Mouse (Mus musculus) splenic B cell, adult 2 months (primary cell): ENCODE data around the gene Fbxw21.
A peak's percentile ranks its signal among the peaks of the same experiment; 100 is the strongest.

Source experiments
- DNase-seq: peaks from one replicate; pipeline ENCODE4 v3.0.0-alpha.2; 2011; ENCODE audit warnings: low read depth, low spot score
- H3K27me3 ChIP-seq: 2 replicates; pipeline ENCODE4 v1.6.1; 2012; ENCODE audit warnings: mild to moderate bottlenecking, low read length, moderate library complexity, mixed read lengths; ENCODE audit not compliant: control insufficient read depth, poor library complexity, insufficient read depth, severe bottlenecking
- H3K36me3 ChIP-seq: 2 replicates; pipeline ENCODE4 v1.6.1; 2012; ENCODE audit warnings: mild to moderate bottlenecking, low read length, moderate library complexity, mixed read lengths; ENCODE audit not compliant: control insufficient read depth, poor library complexity, insufficient read depth, severe bottlenecking

Fbxw21 gene

DNA sequence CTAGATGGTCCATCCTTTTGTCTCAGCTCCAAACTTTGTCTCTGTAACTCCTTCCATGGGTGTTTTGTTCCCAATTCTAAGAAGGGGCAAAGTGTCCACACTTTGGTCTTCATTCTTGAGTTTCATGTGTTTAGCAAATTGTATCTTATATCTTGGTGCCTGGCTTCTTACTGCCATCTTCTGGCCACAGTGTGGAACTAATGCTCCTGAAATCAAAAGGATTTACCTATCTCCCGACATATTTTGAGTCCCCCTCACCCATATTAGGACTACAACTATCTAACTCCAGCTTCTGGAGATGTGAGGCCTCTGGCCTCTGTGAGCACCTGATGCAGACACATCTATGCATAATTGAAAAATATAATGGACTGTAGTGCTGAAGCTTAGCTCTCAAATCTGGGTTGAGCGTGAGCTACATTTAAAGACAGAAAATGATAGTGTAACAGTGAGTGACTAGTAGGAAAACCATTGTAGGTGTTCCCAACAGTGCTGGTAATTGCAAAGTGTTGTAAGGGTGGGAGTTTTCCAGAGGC is 39.2 kb downstream of the Fbxw21 start:
- no peaks in the 10 kb centered on the region for H3K36me3 ChIP-seq
- DNase-seq = peak; percentile 79

DNA sequence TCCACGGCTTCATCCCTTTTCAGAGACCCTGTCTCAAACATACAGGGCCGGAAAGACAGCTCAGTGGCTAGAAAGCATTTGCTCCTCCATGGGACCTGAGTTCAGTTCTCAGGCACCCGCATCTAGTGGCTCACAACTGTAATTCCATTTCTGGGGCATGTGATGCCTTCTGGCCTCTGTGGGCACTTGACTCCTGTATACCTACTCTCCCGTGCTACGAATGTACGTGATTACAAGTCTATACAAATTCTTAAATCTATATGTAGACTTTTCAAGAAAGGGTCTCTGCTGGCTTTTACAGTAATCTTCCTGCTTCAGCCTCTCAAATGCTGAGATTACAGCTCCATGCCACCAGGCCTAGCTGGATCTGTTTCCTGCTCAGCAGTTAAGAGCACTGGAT is 40.9 kb downstream of the Fbxw21 start:
- Histone ChIP-seq H3K27me3 (no peaks in the 10 kb centered on the region), H3K36me3 (no peaks in the 10 kb centered on the region)
- DNase-seq = no peak

More for the DNA sequence above, 39.2 kb downstream of the Fbxw21 start:
- no peaks in the 10 kb centered on the region for H3K27me3 ChIP-seq

DNA sequence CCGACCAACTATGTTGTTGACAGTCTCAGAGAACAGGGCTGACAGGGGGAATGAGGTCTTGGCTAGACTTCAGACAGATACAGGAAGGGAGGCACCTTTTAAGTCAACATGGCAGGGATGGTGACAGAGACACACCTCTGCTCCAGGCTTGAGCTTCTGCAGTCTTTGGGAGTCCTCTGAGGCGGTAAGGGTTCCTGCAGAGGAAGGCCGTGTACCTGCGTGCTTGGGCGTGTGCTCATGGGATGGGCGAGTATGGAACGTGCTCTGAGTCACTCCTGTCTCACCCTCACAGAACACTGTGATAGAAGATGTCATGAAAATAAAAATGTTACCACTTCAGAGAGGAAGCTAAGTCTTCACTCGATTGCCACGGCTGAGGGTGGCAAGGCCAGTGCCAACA is 42.3 kb downstream of the Fbxw21 start:
- H3K36me3 ChIP-seq = no peaks in the 10 kb centered on the region
- no peak for DNase-seq
- H3K27me3 ChIP-seq = no peaks in the 10 kb centered on the region

DNA sequence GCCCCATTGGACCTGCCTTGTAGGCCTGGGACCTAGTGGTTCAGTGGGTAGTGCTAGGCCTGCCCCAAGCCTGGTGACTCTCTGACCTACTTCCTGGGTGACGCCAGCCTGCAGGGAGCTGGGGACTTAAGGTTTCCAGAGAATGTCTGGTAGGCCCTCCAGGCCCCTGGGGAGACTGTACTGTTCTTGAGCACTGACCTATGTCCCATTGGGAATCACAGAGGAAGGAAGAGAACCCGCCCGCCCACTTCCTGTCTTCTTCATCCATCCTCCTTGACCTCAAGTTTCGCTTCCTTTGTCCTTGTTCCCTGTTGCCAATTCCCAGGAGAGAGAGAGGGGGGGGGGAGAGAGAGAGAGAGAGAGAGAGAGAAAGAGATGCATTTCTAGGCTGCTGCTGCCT is 43.7 kb downstream of the Fbxw21 start:
- Histone ChIP-seq H3K36me3 (no peaks in the 10 kb centered on the region), H3K27me3 (no peaks in the 10 kb centered on the region)
- DNase-seq = peak; percentile 14

DNA sequence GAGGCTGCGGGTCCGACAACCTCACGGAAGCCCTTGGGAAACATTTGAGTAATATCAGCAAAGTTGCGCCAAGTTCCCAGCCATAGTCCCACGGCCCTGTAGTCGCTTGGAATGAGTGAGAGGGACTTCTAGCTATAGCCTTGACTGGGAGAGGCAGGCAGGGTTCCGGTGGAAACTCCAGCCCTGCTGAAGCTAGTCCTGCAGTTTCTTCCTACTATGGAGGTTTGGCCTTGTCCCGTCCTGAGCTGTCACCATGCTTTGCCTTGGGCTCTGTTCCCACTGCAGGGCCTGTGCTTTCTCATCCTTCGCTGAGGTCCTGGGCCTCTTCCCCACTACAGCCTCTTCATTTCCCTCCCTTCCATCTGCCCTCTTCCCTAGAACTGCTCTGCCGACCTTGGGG is 45.6 kb downstream of the Fbxw21 start:
- no peaks in the 10 kb centered on the region for H3K36me3 ChIP-seq
- DNase-seq = no peak
- no peaks in the 10 kb centered on the region for H3K27me3 ChIP-seq

DNA sequence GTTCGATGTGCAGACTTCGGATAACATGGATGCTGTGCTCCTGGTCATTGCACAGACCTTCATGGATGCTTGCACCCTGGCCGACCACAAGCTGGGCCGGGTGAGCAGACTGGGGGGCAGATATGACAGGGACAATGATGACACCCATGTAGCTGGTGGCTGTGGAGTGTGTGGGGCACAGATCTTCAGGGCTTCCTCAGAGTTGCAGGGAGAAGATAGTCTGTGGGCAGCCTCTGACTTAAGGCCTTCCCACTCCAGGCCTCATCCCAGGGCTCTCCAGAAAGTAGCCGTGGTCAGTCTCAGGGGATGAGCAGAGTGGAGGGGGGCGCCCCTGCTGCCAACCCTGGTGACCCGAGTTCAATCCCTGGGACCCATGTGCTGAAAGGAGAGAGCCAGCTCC is 47.0 kb downstream of the Fbxw21 start:
- no peak for DNase-seq
- Histone ChIP-seq H3K27me3 (no peaks in the 10 kb centered on the region), H3K36me3 (no peaks in the 10 kb centered on the region)

DNA sequence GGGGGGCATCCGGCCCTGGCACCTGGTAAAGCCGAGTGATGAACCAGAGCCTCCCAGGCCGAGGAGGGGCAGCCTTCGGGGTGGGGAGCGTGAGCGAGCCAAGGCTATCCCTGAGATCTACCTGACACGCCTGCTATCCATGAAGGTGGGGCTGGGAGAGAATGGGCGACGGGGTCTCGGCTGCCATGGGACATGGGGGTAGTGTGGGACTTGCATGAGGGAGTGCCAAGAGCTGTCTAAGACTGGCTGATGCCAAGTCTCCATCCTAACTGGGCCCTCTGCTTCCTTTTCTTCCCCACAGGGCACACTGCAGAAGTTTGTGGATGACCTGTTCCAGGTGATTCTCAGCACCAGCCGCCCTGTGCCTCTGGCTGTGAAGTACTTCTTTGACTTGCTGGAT is 47.6 kb downstream of the Fbxw21 start:
- DNase-seq = no peak
- Histone ChIP-seq H3K36me3 (no peaks in the 10 kb centered on the region), H3K27me3 (no peaks in the 10 kb centered on the region)

DNA sequence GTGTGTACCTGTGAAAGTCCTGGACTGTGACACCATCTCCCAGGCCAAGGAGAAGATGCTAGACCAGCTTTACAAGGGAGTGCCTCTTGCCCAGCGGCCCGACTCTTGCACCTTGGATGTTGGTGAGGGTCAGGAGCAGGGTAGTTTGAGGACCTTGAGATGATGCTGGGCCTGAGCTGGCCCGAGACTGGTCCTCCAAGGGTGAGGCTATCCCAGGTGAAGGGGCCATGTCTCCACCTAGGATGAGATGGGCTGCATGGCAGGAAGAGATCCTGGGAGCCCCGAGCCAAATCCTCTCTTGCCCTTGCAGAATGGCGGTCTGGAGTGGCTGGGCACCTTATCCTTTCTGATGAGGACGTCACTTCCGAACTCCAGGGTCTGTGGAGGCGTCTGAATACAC is 48.5 kb downstream of the Fbxw21 start:
- H3K27me3 ChIP-seq = no peaks in the 10 kb centered on the region
- no peaks in the 10 kb centered on the region for H3K36me3 ChIP-seq
- DNase-seq = no peak

DNA sequence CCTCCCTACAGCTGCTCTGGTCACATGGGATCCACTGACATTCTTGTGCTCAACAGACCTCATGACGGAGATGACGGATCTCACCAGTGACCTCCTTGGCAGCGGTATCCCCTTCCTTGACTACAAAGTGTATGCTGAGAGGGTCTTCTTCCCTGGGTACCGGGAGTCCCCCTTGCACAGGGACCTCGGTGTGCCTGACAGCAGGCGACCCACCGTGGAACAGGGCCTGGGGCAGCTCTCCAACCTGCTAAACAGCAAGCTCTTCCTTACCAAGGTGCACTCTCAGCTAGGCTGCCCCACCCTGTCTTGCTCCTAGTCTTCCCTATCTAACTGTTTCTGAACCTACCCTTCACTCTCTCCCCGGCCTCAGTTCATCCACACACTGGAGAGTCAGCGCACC is 50.2 kb downstream of the Fbxw21 start:
- DNase-seq = no peak
- Histone ChIP-seq H3K36me3 (no peaks in the 10 kb centered on the region), H3K27me3 (no peaks in the 10 kb centered on the region)

DNA sequence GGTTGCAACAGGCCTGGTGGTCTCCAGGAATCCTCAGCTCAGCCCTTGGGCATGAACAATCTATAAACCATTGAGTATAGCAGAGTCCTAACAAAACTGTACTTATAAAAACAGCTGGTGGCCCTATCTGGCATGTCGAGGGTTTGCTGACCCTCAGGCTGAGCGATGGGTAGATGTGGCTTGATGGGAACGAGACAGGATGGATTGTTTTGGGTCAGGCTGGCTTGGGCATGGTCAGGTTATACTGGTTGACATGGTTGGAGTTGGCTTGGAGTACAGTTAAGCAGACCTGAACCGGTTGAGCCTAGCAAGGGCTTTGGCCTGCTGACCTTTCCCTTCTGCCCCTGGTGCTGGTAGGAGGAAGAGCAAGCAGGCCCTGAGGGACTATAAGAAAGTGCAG is 50.7 kb downstream of the Fbxw21 start:
- no peak for DNase-seq
- H3K36me3 ChIP-seq = no peaks in the 10 kb centered on the region
- no peaks in the 10 kb centered on the region for H3K27me3 ChIP-seq

DNA sequence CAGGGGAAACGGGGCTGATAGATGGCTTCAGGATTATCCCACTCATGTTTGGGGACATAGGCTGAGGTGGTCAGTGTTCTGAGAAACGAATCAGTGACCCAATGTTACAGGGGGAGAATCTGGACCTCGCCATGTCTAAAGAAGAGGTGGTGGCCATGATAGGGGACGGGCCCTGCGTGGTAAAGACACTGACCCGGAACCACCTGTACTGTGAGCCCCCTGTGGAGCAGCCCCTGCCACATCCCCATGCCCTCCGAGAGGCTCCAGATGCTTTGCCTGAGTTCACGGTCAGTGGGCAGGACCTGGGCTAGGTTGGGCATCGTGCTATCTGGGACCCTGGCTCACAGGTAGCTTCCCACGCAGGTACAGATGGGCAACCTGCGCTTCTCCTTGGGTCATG is 51.6 kb downstream of the Fbxw21 start:
- Histone ChIP-seq H3K36me3 (no peaks in the 10 kb centered on the region), H3K27me3 (no peaks in the 10 kb centered on the region)
- no peak for DNase-seq

DNA sequence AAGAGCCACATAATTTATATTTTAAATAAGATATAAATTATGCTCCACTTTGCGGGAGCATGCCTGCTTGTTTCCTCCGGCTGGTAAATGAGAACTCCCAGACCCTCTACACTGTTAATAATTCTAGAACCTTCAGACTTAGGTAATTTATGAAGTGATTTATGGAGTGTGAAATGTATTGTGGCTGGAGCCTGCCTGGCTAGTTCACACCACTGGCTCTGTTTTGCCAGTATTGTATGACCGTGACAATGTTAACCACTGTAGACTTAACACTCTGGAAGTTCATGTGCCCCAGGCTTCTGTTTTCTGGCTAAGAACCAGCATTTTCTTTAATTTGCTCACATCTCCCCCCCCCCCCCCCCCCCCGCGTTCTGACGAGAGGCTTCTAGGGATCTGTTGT is 54.5 kb downstream of the Fbxw21 start:
- no peak for DNase-seq
- H3K27me3 ChIP-seq = no peaks in the 10 kb centered on the region
- no peaks in the 10 kb centered on the region for H3K36me3 ChIP-seq

DNA sequence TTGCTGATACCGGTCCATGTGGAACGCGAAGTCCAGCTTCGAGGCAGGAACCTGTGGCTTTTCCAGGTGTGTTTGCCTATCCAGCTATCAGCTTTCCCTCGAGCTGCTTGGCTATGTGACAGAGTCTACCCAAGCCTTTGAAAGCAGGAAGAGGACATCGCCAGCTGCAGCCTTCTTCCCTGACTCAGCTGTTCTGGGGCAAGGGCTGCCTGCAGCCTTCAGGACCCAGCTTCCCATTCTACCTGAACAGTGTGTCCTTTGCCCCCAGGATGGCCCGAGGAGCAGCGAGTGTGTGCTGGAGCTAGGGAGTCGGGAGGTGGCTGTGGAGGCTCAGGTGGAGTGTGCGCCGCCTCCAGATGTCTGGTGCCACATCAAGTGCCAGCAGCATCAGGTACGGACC is 56.2 kb downstream of the Fbxw21 start:
- H3K27me3 ChIP-seq = no peaks in the 10 kb centered on the region
- DNase-seq = no peak
- no peaks in the 10 kb centered on the region for H3K36me3 ChIP-seq

DNA sequence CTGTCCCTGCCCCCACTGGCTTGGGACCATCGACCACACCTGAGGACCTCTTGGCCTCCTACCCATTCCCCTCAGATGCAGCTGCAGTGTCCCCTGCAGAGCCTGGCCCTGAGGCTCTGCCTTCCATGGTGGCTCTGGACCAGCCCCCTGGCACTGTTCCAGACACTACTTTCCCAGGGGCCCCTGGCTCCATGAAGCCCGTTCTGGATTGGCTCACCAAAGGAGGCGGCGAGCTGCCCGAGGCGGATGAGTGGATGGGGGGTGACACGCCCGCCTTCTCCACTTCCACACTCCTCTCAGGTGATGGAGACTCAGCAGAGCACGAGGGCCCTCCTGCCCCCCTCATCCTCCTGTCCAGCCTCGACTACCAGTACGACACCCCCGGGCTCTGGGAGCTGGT is 56.8 kb downstream of the Fbxw21 start:
- DNase-seq = no peak
- Histone ChIP-seq H3K27me3 (no peaks in the 10 kb centered on the region), H3K36me3 (no peaks in the 10 kb centered on the region)

DNA sequence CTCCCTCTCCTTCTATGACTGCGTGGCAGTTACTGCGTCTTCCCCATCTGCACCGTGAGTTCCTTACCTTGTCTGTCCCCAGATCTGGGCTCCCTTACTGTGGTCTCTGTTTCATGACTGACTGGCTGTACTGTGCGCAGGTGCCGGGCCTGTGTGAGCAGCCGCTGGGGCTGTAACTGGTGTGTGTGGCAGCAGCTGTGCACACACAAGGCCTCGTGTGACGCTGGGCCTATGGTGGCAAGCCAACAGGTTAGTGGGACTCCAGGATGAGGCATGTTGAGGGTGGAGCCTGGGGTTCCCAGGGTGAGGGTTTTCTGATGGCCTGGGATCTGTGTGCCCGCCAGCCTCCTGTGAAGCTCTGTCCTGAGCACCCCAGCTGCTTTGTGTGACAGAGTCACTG is 57.8 kb downstream of the Fbxw21 start:
- H3K27me3 ChIP-seq = no peaks in the 10 kb centered on the region
- no peaks in the 10 kb centered on the region for H3K36me3 ChIP-seq
- DNase-seq = no peak

DNA sequence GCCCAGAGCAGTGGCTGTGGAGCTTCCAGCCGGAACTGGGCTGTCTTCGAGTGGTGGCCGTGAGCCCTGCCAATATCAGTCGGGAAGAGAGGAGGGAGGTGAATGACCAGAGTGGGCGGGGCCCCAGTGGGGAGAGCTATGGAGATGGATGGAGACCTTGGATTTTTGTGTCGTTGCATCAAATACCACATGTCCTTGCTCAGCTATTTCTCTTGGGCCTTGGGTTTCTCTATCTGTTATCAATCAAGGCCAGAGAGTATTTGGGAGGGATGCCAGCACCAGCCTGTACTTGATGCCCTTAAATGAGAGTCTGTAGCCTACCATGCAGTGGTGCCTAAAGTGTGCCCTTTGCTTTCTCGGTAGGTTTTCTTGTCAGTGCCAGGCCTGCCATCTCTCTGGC is 58.6 kb downstream of the Fbxw21 start:
- DNase-seq = no peak
- Histone ChIP-seq H3K27me3 (no peaks in the 10 kb centered on the region), H3K36me3 (no peaks in the 10 kb centered on the region)
